Mouse (Mus musculus) ovary, postnatal 10 days (tissue): ENCODE results near the gene Mgat1.
"Not testable (repeated sequence)": the region's sequence is repeated elsewhere in the genome, so short reads cannot be mapped to it uniquely, and the experiment has no call there.

ENCODE experiments used
- DNase-seq: peaks from one replicate; pipeline ENCODE4 v3.0.0; 2022; ENCODE audit warnings: low spot score

Gene Mgat1

DNA sequence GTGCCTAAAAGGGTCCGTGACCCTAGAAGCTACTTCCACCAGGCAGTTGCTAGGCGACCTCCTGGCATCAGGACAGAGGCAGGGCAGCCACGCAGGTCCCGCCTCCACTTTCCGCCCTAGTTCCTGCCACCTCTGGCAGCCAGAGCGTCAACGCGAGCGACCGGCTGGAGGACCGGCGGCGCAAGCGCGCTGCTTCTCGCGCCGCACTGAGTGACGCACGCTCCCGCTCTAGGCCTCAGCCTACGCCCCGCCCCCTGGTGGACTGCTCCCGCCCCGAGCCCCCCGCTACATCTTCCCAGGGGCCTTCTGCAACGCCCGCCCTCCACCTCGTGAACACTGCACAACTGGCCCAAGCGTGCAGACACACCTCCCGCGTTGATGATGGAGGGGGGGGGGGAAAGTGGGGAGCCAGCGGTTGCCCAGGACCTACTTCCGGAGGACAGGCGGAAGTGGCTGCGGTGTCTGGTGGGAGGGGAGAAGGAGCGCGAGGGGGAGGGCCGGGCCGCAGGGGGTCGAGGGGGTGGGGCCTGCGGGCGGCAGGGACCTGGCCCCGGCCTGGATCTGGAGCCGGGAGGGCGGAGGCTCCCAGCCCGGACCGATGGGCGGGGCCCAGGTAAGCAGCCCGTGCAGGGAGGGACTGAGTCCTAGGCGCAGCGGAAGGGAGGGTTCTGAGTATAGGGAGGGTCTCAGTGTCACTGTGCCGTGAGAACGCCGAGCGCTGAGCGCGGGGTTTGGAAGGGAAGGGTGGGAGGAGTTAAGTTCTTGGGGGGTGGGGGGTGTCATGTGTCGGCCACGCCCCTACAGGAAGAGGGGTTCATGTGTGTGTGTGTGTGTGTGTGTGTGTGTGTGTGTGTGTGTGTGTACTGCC is at the start of gene Mgat1:
Gene Mgat1, plus strand, starts transcription at position 465 of the 868 bp plus-strand sequence.
- DNase-seq, result peak; percentile 81

- not testable (repeated sequence) for DNase-seq
Observed at GRCm38 (mm10) chr11:49194771-49195170, 49.2 kb upstream of the Mgat1 start.

- DNase-seq, result no peak
Observed at GRCm38 (mm10) chr11:49195819-49196322, 48.1 kb upstream of the Mgat1 start.

GRCm38 (mm10) chr11:49200666-49201065 is 43.3 kb upstream of the Mgat1 start:
- no peak for DNase-seq

- no peak for DNase-seq
Observed at GRCm38 (mm10) chr11:49201142-49201541, 42.8 kb upstream of the Mgat1 start.

DNA sequence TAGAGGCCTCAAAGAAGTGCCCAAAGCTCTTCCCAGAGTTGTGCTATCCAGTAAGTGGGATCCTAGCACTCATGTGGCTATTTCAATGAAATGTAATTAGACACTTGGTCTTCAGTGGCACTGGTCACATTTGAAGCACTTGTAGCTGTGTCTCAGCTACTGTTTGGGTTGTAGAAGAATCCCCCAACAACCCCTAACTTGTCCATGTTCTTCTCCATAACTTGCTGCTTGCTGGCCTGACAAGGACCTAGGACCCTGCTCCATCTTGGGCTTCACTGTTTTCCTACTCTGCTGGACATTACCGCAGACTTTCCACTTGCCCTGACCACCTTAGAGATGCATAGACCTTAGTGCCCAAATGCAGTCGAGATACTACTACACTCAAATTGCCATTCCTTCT is 41.9 kb upstream of the Mgat1 start:
- DNase-seq, result no peak

DNA sequence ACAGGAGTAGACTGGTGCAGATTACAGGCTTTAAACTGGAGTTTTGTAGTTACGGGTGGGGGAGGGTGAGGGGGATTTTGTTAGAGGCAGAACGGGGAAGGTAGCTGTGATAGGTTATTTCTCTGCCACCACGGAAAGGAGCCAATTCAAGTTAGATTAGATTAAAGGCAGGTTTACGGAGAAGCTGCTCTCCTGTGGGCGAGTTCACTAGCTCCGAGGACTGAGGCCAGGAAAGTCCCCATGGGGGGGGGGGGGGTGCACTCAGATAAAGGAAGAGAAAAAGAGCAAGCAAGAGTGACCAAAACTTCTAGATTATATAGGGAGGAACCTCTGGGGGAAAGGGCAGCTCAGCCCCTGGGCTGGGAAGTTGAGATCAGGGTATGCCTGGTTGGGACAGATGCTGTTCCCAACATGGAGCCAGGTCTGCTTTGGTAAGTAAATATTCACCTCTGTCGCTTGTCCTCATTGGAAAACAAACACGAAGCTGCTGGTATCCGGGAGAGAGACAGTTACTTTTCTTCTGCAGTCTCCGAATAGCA is 41.4 kb upstream of the Mgat1 start:
- DNase-seq, result peak; percentile 7

DNA sequence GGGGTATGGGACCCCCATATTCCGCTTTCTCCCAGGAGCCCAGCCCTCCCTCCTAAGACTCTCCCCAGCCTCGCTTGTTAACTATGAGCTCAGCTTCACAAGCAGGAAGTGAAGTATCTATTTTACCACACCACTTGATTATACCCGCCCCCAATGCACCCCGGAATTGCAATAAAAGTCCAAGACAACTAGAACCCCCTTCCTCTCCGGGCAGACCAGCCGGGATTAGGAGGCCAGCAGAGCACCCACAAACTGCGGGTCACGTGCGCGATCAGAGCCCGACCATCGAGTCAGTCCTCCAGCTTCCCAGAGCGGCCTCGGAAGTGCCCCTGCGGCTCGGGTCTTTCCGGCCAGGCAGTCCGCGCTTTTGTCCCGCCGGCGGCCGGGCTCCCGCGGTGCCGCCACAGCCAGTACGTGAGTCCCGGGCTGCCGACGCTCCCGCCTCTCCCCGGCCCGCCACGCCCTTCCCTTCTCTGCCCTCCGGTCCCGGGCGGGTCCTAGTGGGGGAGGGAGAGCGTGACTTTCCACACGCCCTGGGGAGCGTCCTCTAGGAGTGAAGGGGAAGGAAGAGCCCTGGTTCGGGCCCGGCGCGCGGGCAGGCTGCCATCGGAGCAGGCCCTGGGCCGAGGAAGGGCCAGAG is 40.7 kb upstream of the Mgat1 start, which contains the start of gene Zfp62:
Gene Zfp62, plus strand, starts transcription at position 164 of the 640 bp plus-strand sequence.
- peak; percentile 94 for DNase-seq

DNA sequence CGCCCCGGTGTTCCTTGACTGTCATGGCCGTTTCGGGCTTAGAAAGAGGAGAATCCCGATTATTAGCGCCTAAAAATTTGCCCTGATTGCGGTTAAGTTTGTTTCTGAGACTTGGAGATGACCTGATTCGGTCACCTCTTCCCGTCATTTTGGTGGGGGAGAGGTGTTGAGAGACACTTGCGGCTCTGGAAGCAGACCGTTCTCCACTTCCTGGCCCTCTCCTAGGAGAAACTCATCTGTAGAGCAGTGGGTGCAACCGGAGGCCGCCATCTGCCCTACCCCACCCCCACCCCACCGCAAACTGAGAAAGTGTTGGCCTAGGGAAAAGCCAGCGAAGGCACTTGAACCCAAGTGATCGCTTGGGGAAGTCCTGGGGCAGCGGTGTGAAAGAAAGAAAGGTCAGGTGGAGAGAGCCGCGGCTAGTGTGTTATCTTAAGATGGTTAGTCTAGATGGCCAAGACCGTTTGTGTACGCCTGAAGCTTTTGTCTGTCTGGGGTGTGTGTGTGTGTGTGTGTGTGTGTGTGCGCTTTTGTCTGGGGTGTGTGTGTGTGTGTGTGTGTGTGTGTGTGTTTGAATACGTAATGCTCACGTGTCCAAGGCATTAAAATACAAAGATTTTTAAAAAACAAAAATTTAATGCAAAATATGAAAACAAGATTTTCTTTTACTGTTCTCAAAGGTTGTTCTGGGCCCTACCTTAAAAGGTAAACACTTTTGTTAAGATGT is 40.1 kb upstream of the Mgat1 start:
- DNase-seq, result no peak

DNA sequence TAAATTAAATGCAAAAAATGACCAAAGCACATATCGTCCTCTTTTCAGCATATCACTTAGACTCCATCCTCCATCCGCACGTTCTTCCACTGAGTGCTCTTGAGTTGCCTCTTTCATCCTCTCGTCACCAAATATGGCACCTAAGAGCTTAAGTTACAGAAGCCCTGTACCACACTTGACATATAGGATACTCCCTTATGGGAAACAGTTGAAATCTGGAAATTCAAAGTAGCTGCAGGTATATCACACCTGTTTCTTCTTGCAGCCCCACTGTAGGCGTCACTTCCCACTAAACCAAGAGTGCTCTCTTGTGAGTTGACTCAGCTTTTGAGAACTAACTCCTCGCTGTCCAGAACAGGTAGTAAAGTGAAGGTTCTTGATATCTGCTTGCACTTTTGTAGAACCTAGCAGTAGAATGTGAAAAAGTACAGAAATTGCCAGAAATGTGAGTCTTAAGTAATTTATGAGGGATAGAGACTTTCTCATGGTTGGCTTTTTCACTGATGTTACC is 38.9 kb upstream of the Mgat1 start:
- no peak for DNase-seq

- DNase-seq, result no peak
Observed at GRCm38 (mm10) chr11:49207495-49207894, 36.5 kb upstream of the Mgat1 start.

- no peak for DNase-seq
Observed at GRCm38 (mm10) chr11:49212577-49212976, 31.4 kb upstream of the Mgat1 start.

GRCm38 (mm10) chr11:49213505-49213904 is 30.5 kb upstream of the Mgat1 start:
- no peak for DNase-seq

DNA sequence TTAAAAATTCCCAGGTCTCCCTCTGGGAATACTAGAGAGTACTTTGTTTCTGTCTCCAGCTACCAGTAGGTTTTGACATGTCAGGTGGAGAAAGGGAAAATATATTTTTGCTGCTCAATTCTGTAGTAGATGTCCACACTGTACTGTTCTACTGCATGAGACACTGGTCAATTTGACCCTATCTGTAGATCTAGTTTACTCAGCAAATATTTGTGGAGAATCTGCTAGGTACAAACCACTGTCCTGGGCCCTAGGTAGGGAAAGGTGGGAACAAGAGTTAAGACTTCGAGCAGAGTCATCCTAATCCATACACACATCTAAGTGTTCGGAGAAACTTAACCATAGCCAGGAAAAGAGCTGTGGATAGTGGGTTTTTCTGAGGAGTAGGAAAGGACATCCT is 24.7 kb upstream of the Mgat1 start:
- no peak for DNase-seq

DNA sequence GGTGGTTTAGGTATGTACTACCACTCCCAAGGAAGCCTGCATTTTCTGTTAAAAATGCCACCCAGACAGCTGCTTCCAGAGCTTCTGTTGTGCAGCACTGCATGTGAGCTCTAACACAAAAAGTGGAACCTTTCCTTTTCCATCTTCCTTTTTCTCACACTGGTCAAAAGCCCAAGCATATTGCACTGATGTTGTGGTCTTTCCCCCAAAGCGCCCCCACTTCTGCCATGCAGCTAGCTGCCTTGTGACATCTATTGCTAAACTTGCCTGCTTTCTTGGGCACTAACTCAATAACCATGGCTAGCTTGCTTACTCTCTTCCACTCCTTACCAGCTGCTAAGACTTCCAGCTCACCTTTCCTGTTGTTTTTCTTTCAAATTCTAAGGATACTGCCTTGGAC is 19.5 kb upstream of the Mgat1 start:
- no peak for DNase-seq

- no peak for DNase-seq
Observed at GRCm38 (mm10) chr11:49232781-49233180, 11.2 kb upstream of the Mgat1 start.

DNA sequence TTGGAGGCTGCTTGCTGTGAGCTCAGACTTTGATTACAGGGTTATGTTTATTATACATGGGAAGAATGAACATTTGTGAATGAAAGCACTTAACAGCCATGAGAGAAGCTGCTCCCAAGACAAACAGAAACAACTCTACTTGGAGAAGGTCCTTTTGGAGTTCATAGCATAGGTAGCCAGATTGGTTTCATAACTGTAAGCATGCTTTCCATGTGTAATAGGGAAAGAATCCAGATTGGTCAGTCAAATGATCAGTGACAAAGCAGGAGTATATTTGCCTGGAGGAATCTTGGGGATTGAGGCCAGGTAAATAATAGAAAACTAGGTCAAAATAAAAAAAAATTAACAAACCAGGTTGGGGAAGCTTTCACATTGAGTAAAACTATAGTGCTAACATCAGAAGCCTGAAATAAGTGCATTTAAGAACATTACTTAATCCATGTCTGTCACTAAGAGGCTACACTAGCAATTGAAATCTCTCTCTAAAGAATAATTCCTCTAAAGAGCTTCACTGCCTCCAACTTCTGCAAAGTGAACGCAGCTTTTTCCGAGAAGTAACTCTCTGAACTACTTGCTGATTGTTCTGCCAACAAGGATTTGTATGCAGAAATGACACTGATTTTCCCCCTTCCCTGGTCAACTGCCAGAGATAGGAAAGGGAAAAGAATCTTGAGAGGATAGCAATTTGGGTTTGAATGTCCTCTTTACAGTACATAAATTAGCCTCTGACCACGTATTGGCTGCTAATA is 8.4 kb upstream of the Mgat1 start:
- no peak for DNase-seq

- no peak for DNase-seq
Observed at GRCm38 (mm10) chr11:49236891-49237290, 7.1 kb upstream of the Mgat1 start.

DNA sequence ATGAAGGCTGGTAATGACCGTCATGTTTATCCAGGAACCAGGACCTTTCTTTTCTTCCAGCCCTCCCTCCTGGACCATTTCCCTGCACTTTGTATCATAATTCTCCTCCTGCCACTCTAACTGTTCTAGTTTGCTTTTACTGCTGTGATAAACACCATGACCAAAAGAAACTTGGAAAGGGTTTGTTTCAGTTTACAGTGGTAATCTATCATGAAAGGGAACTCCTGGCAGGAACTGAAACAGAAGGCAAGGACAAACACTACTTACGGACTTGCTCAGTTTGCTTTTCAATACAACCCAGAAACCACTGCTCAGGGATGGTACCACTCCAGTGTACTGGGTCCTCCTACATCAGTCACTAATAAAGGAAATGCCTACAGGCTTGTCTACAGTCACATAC is 6.5 kb upstream of the Mgat1 start:
- no peak for DNase-seq

- no peak for DNase-seq
Observed at GRCm38 (mm10) chr11:49240310-49240709, 3.7 kb upstream of the Mgat1 start.

- DNase-seq, result no peak
Observed at GRCm38 (mm10) chr11:49240874-49241273, 3.1 kb upstream of the Mgat1 start.
